Mouse (Mus musculus) adrenal gland, postnatal 4 days (tissue): Measurements from ENCODE around the gene Podxl. TPM values are rescaled to one million over a fixed set of nuclear protein-coding genes. Genes with fewer than 3 reads are reported as not detected.
"Not testable (repeated sequence)": the region's sequence is repeated elsewhere in the genome, so short reads cannot be mapped to it uniquely, and the experiment has no call there.

Experiments used
- DNase-seq, 2 experiments: peaks; one replicate each; pipeline ENCODE4 v3.0.0; 2021 to 2022; ENCODE audit warnings: low spot score in 2 of 2, mixed read lengths in 2 of 2
- total RNA-seq, 2 experiments: library from RNA; stranded (reverse); gene quantifications; 2 replicates each; pipeline ENCODE4 v1.2.3; 2021

Podxl gene
- total RNA-seq, 2 experiments from 2014 or later = 51.6 to 82.9 TPM

DNA sequence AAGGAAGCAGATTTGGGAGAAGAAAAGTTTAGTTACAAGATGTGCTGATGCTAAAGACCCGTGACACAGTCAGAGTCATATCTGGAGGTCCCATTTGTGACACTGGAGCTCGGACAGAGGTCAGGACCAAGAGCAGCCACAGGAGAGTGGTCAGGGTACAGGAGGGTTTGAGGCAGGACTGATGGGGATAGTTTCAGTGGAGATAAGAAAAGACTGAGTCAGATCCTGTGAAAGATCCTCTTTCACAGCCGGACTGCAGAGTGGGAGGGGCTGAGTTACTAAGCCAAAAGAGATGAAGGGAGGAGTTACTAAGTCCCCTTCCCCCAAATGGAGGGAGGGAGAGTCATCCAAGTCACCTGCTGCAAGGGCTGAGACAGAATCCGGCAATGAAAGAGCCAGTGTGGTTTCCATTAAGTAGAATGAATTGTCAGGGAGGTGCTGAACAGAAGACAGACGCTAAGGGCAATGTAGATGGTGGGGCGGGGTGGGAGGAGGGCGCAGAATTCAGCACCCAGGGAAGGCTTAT lies 4.4 kb upstream of the Podxl start:
- no peak for DNase-seq

GRCm38 (mm10) chr6:31567200-31567599 lies 3.4 kb upstream of the Podxl start:
- no peak for DNase-seq

- no peak for DNase-seq
Measured at GRCm38 (mm10) chr6:31564901-31565391, 1.2 kb upstream of the Podxl start.

DNA sequence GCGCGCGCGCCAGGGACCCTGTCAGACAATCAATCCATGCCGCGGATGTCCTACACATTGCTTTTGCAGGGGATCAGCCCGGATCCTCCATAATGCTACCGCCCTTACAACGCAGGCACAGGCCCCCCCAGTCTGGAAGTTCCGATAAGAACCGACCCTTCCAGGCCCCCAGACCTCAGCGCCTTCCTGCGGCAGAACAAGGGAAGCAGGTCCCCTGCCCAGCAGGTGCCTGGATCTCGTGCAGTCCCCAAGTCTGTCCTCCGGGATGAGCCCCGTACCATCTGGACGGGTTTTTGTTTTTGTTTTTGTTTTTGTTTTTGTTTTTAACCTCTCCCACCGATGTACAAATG lies 376 bp upstream of the Podxl start:
- no peak for DNase-seq

DNA sequence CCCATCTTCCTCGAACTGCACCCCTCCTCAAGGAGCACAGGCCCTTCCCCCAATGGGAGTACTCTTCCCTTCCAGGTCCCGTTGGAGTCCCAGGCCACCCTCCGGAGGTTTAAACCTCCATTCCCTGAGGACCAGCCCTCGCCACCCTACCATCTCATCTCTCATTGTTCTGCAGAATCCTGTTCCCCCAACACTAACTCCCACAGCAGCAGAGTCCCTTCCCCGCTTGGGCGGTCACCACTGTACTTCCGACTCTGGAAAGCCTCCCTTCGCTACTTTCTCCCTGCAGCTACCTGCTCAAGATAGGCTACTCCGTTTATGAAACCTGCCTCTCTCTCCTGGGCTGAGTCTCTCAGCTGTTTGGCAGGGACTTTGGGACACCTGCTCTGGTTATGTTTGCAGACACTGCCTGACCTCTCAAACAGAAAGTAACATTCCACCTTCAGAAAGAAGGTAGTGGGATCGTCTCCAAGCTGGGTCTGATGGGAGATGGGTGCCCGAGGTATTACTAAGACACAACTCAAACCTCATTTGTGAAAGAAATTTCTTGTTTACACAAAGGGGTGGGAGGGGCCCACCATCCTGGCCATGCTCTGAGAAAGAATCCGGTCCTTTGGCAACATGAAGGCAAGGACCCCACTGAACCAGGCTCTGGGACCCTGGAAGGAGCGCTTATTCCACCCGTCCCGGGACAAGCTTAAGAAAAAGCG lies 1.3 kb downstream of the Podxl start:
- DNase-seq = no peak

DNA sequence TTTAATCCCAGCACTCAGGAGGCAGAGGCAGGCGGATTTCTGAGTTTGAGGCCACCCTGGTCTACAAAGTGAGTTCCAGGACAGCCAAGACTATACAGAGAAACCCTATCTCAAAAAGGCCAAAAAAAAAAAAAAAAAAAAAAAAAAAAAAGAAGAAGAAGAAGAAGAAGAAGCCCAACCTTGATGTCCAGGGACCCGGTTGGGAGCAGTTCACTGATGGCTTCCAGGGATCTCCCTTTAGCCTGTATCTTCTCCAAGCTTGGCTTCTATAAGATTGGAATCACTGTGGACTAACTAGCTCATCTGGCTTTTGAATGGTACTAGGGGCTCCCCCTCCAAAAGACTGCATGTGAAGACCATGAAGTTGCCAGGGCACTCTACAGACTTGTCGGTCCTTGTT lies 1.8 kb downstream of the Podxl start:
- not testable (repeated sequence) for DNase-seq

- DNase-seq = no peak
Measured at GRCm38 (mm10) chr6:31560138-31560959, 3.4 kb downstream of the Podxl start.

GRCm38 (mm10) chr6:31556460-31557100 lies 7.2 kb downstream of the Podxl start:
- no peak for DNase-seq

GRCm38 (mm10) chr6:31550876-31551532 lies 12.8 kb downstream of the Podxl start:
- DNase-seq = no peak

DNA sequence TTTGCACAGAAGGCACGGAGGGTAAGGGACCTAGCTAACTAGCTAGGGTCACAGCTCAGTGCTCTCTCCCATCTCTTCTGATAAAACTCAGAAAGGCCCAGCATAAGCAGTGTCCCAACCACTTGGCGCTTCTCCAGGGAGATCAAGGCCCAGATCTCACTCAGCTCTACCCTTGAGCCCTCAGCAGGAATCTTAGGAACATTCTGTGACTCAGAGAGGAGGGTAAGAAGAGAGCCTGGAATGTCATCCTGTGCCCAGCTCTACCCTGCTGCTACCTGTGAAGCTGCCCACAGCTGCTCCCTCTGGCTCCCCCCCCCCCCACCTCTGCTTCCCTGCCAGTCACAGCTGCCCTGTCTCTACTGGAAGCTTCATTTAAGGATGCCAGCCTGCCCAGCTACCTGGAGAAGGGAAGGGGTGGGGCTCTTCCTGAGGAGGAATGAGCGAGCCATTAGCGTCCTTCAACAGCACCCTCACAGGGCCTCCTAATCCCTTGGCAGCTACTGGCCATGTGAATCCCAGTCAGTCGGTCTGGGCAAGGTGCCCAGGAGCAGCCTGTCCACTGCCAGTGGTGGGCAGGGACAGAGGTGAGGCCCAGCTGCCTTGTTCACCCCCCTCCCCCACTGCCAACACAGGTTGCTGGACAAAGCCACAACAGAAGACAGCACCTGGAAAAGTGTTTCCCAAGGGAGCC lies 14.3 kb downstream of the Podxl start:
- DNase-seq = peak; percentile 21 to 54

GRCm38 (mm10) chr6:31544318-31544717 lies 19.5 kb downstream of the Podxl start:
- no peak for DNase-seq

DNA sequence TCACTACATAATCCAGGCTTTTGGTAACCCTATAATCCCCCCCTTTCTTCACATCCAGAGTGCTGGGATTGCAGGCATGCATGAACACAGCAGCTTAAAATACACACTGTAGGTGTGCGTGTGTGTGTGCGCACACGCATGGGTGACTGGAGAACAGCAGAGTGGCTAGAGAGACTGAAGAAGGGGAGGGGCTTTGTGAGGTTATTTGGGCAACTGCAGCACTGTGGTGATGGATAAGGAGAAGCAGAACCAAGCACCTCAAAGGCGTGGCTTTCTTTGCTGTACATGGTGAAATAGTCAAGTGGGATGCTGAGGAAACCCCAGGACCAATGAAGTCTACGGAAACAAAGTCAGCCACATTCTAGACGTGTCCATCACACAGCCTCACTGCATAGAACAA lies 23.8 kb downstream of the Podxl start:
- DNase-seq = no peak

- DNase-seq = no peak
Measured at GRCm38 (mm10) chr6:31538112-31538511, 25.7 kb downstream of the Podxl start.

- no peak for DNase-seq
Measured at GRCm38 (mm10) chr6:31537193-31537592, 26.6 kb downstream of the Podxl start.

GRCm38 (mm10) chr6:31534705-31535104 lies 29.1 kb downstream of the Podxl start:
- no peak for DNase-seq

GRCm38 (mm10) chr6:31531880-31532279 lies 31.9 kb downstream of the Podxl start:
- no peak for DNase-seq

GRCm38 (mm10) chr6:31528339-31528738 lies 35.4 kb downstream of the Podxl start:
- DNase-seq = no peak

DNA sequence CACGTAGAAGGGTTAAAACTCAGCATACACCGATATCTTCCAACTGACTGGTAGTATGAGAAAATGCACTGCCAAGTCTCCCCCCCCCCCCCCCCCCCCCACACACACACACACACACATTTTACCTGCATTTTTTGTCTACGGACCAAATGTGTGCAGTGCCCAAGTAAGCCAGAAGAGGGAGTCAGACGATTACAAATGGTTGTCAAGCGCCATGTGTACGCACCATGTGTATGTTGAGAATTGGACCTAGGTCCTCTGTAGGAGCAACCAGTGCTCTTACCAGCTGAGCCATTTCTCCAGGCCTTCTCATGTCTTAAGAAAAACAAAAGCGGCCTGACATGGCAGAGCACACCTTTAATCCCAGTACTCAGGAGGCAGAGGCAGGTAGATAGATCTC lies 35.9 kb downstream of the Podxl start:
- peak in 1 of 2 experiments; percentile 47 for DNase-seq

DNA sequence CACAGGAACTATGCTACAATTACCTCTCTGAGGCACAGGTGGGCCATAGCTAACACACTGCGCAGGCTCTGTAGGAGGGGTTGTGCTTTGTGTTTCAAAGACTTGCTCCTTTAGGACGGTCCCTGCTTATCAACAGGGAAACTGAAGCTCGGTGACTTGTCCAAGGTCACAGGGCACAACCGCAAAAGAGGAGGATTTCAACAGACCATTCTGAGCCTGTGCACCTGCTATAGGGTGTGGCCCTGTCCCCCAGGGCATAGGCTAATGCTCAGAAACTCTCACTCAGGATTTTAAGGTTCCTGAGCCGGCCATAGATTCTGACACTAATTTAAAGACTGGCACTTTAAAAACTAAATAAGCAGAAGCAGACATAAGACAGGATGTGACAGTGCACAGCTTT lies 36.9 kb downstream of the Podxl start:
- no peak for DNase-seq

DNA sequence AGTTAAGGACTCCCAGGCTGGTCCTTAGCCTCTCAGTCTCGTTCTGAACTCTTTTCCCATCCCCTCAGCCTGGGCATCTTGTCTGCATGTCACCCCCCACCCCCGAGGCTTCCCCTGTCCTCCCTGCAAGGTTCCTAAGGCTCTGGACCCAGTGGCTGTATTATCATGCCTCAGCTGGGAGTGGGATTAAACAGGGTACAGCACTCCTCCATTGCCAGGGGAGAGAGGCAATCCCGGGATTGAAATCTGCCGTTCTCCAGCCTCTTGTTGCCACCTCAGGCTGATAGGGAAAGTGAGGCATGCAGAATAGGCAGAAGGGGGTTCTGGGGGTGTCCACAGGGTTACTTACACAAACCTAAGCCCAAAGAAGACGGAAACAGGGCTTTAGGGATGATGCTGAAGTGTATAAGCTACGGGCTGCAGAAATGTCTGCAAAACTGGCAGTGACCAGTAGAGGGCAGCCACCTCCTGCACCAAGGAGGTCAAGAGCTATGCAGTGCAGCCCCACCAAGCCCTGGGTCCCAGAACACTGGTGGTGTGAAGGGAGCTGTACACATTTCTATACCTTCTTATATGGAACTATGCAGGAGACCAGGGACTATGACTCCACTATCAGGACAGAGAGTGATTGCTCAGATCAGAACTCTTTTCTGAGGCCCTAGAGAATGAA lies 38.4 kb downstream of the Podxl start:
- DNase-seq = no peak
